Mouse (Mus musculus) midbrain, embryonic 14.5 days (tissue): Measurements from ENCODE around the gene Rai1. TPM values are rescaled to one million over a fixed set of nuclear protein-coding genes. Genes with fewer than 3 reads are reported as not detected.

Experiments used
- ATAC-seq: fragments of 200-750 bp; cut with Nextera tagmentation; 2 replicates; pipeline ENCODE4 v1.8.0; 2017; ENCODE audit warnings: moderate number of reproducible peaks, moderate library complexity; ENCODE audit not compliant: low FRiP score, low TSS enrichment
- DNase-seq: peaks from one replicate; pipeline ENCODE4 v3.0.0-alpha.2; 2015
- H3K27ac ChIP-seq: fragments of 300-500 bp; sonication (generic); replicated peaks from 2 replicates; pipeline ENCODE4 v1.5.1; 2014; ENCODE audit warnings: mild to moderate bottlenecking, low read depth, low read length, moderate library complexity
- H3K27me3 ChIP-seq: fragments of 300-500 bp; sonication (generic); 2 replicates; pipeline ENCODE4 v1.6.1; 2014; ENCODE audit warnings: low read length, control low read depth, mixed read lengths; ENCODE audit not compliant: control insufficient read depth, insufficient read depth
- H3K36me3 ChIP-seq: fragments of 300-500 bp; sonication (generic); 2 replicates; pipeline ENCODE4 v1.6.1; 2014; ENCODE audit warnings: low read length, control low read depth; ENCODE audit not compliant: control insufficient read depth, insufficient read depth
- H3K4me1 ChIP-seq: fragments of 300-500 bp; sonication (generic); 2 replicates; pipeline ENCODE4 v1.6.1; 2014; ENCODE audit warnings: mild to moderate bottlenecking, antibody characterized with exemption, low read length, control low read depth; ENCODE audit not compliant: control insufficient read depth, insufficient read depth
- H3K4me2 ChIP-seq: fragments of 300-500 bp; sonication (generic); 2 replicates; pipeline ENCODE4 v1.6.1; 2014; ENCODE audit warnings: mild to moderate bottlenecking, low read length, moderate library complexity
- H3K4me3 ChIP-seq: fragments of 300-500 bp; sonication (generic); replicated peaks from 2 replicates; pipeline ENCODE4 v1.5.1; 2014; ENCODE audit warnings: low read depth, low read length
- H3K9ac ChIP-seq: fragments of 300-500 bp; sonication (generic); replicated peaks from 2 replicates; pipeline ENCODE4 v1.6.1; 2014; ENCODE audit warnings: mild to moderate bottlenecking, low read length, moderate library complexity
- H3K9me3 ChIP-seq: fragments of 300-500 bp; sonication (generic); 2 replicates; pipeline ENCODE4 v1.6.1; 2016; ENCODE audit warnings: low read length, control low read depth, mixed read lengths; ENCODE audit not compliant: control insufficient read depth
- WGBS: fragments of 180-500 bp; shearing (Covaris S2); extraction: QIAGEN DNeasy Blood & Tissue Kit; methylation state at CpG from one replicate; pipeline ENCODE4 v1.1.7; 2014; 5-methylcytosine and 5-hydroxymethylcytosine counted together
- polyA plus RNA-seq: library from polyadenylated mRNA; unstranded; fragments of >200 nt; fragmentation: Nextera tagmentation; extraction: Ambion mirVana; gene quantifications from 2 replicates; pipeline ENCODE4 v1.2.1, GENCODE M21; 2014

Gene Rai1
- polyA plus RNA-seq: 37.7 and 39.9 TPM in 2 replicates

DNA sequence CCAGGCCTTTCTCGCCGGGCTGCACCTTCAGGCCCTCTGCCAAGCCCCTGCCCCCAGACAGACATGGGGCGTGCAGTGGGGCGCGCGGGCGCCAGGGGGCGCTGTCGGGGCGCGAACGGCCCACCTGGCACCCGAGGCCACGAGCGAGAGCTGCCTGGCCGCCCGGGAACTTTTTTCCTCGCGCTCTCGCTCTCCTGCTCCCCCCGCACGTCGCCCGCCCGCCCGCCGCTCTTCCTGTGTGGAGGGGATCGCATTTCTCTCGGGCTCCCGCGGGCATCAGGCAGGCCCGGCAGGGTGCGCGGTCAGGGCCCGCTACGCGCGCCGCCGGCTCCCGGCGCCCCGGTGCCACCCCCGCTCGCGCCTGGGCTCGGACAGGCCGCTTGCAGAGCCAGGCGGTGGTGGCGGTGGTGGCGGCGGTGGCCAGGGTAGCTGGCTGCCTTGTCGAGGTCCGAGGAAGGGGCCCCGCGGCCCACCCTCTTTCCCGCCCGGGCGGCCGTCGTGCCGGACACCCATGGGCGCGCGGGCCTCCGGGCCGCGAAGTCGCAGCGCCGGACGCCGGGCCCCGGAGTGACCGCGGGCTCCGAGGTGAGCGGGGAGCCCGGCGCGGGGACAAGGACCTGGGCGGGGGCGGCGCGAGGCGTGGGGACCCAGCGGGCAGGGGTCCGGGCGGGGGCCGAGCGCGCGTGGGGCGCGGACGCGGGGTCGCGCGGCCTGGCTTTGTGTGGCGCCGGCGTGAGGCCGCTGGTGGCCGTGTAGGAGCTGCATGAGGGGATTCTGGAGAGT is at the start of gene Rai1:
Rai1 (plus strand) TSS at position 204 of the 783 bp plus-strand sequence.
- Histone ChIP-seq H3K4me1 (peaks cover 34% of the 10 kb centered on the region), H3K9ac (peak within 1 kb of the TSS; percentile 99), H3K36me3 (no peaks in the 10 kb centered on the region), H3K9me3 (no peaks in the 10 kb centered on the region), H3K27ac (peak within 1 kb of the TSS; percentile 95), H3K27me3 (no peaks in the 10 kb centered on the region), H3K4me3 (peak within 1 kb of the TSS; percentile 95), H3K4me2 (peak within 1 kb of the TSS; percentile 87)
- DNase-seq (peak; percentile 94), ATAC-seq (peak; percentile 84)
- WGBS: under 1% methylated on average over 100 of the region's 105 CpGs

DNA sequence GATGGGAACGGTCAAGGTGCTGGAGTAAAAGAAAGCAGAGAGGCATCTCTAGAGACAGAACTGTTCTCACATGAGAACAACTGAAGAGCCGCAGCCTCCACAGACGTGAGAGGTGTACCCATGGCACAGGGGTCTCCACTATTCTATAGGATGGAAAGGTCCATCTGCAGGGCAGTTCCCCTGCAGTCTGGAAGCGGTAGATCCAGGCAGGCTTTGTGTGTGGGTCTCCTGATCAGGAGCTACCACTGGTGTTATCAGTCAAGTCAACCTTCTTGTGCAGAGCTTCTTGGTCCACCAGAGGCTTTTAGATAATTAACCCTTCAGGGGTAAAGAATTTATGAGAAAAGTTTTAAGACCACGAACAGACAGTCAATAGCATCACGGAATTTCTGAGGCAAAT is 48.3 kb upstream of the Rai1 start:
- no peak overlapping the region for H3K27ac ChIP-seq
- H3K9me3 ChIP-seq: no peaks in the 10 kb centered on the region
- H3K36me3 ChIP-seq: no peaks in the 10 kb centered on the region
- no peaks in the 10 kb centered on the region for H3K27me3 ChIP-seq
- 83% methylated on average over 6 of the region's 6 CpGs for WGBS
- H3K9ac ChIP-seq: no peak overlapping the region
- no peak for ATAC-seq
- H3K4me3 ChIP-seq: no peak overlapping the region
- no peaks in the 10 kb centered on the region for H3K4me1 ChIP-seq
- no peak for DNase-seq
- H3K4me2 ChIP-seq: no peak overlapping the region

DNA sequence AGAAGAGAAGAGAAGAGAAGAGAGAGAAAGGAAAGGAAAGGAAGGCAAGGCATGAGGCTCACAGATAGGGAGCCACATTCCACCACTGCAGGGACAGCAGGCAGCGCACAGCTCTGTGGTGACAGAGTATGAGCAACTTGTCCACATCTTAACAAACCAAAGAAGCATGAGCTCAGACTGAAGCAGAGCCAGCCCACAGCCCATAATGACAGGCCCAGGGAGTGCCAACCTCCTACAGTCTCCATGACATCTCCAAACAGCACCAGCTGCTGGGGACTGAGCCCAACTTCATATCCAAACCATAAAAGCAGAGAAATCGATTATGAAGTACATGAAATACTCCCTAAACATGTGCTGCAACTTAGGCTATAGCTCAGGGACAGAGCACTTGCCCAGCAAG is 46.8 kb upstream of the Rai1 start:
- Histone ChIP-seq H3K27ac (no peak overlapping the region), H3K4me3 (no peak overlapping the region), H3K4me2 (no peak overlapping the region), H3K4me1 (no peaks in the 10 kb centered on the region), H3K9me3 (no peaks in the 10 kb centered on the region), H3K27me3 (no peaks in the 10 kb centered on the region), H3K9ac (no peak overlapping the region), H3K36me3 (no peaks in the 10 kb centered on the region)
- ATAC-seq (no peak), DNase-seq (no peak)
- 71% methylated on average over 2 of the region's 2 CpGs for WGBS

DNA sequence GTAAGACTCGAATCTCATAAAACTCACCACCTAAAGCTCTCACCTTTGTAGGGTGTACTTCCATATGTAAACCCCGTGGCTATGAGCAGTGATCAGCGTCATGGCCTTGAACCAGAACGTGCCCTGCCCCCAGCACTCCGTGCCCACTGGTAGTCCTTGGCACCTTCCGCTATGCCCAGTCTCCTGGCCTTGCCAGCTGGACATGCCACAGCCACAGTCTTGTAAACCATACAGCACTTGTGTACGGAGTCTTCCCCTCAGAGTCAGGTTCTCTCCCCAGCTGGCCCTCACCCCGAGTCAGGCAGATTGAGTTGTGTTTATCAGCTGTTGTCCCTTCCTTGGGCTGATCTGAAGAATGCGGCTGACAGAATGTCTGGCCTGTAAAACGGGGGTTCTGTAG is 46.4 kb upstream of the Rai1 start:
- Histone ChIP-seq H3K27me3 (no peaks in the 10 kb centered on the region), H3K4me1 (no peaks in the 10 kb centered on the region), H3K4me3 (no peak overlapping the region), H3K36me3 (no peaks in the 10 kb centered on the region), H3K27ac (no peak overlapping the region), H3K9ac (no peak overlapping the region), H3K4me2 (no peak overlapping the region), H3K9me3 (no peaks in the 10 kb centered on the region)
- no peak for DNase-seq
- WGBS: 86% methylated on average over 10 of the region's 10 CpGs
- ATAC-seq: no peak

DNA sequence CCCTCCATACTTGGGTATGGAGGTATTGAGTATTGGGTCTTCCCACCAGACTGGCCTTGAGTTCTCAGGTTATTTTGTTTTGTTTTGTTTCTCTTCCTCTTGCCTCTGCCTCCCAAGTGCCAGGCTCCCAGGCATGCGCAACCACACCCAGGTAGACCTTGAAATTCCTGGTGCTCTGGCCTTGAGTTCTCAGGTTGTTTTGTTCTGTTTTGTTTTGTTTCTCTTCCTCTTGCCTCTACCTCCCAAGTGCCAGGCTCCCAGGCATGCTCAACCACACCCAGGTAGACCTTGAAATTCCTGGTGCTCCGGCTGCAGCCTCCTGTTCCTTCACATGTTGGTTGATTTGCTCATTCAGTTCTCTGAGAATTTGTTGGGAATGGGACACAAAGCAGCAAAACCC is 44.8 kb upstream of the Rai1 start:
- Histone ChIP-seq H3K4me3 (no peak overlapping the region), H3K4me1 (no peaks in the 10 kb centered on the region), H3K27ac (no peak overlapping the region), H3K4me2 (no peak overlapping the region), H3K27me3 (no peaks in the 10 kb centered on the region), H3K9ac (no peak overlapping the region), H3K36me3 (no peaks in the 10 kb centered on the region), H3K9me3 (no peaks in the 10 kb centered on the region)
- no peak for DNase-seq
- 92% methylated on average over 2 of the region's 2 CpGs for WGBS
- ATAC-seq: no peak

DNA sequence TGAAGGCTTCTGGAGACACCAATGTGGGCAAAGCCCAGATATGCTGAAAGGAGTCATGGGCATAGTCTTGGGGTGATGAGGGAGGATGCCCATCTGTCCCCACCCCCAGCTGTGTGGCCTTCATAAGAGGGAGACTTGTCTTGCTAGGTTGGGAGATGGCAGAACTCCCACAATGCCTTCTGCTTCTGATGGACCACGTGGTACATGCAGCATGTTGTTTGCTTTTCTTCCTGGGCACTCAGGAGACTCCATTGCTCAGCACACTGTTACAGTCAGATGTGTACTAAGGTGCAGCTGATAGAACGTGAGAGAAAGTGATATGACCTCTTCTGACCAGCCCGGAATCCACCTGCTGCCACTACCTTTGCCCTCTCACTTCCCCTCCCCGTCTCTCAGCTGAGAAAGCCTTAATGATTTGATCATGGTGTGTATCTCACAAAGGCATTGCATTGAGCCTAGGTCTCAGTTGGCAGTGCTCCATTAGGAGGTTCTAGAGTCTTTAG is 43.3 kb upstream of the Rai1 start:
- 79% methylated on average over 4 of the region's 4 CpGs for WGBS
- no peaks in the 10 kb centered on the region for H3K27me3 ChIP-seq

DNA sequence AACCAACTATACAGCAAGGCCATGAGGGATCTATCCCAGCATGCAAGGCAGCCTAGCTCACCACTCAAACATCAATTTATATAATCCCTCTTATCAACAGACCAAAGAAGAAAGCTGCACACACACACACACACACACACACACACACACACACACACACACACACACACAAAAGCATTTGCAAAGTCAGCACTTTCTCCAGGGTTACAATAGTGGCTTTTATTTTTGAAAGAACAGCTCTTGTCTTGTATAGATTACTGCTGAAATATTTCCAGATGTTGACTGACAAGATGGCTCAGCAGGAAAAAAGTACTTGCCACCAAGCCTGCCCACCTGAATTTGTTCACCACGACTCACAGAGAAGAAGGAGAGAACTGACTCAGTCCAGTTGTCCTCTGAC is 39.5 kb upstream of the Rai1 start:
- Histone ChIP-seq H3K4me2 (no peak overlapping the region), H3K36me3 (no peaks in the 10 kb centered on the region), H3K4me1 (no peaks in the 10 kb centered on the region), H3K9me3 (no peaks in the 10 kb centered on the region), H3K27me3 (no peaks in the 10 kb centered on the region), H3K9ac (no peak overlapping the region), H3K4me3 (no peak overlapping the region), H3K27ac (no peak overlapping the region)
- WGBS: 74% methylated on average over 1 of the region's 1 CpGs
- DNase-seq (no peak), ATAC-seq (no peak)

More for the DNA sequence above, 43.3 kb upstream of the Rai1 start:
- no peak for ATAC-seq
- no peak overlapping the region for H3K9ac ChIP-seq
- no peaks in the 10 kb centered on the region for H3K36me3 ChIP-seq
- DNase-seq: no peak
- H3K4me1 ChIP-seq: no peaks in the 10 kb centered on the region
- H3K9me3 ChIP-seq: no peaks in the 10 kb centered on the region
- H3K4me3 ChIP-seq: no peak overlapping the region
- no peak overlapping the region for H3K27ac ChIP-seq
- no peak overlapping the region for H3K4me2 ChIP-seq

DNA sequence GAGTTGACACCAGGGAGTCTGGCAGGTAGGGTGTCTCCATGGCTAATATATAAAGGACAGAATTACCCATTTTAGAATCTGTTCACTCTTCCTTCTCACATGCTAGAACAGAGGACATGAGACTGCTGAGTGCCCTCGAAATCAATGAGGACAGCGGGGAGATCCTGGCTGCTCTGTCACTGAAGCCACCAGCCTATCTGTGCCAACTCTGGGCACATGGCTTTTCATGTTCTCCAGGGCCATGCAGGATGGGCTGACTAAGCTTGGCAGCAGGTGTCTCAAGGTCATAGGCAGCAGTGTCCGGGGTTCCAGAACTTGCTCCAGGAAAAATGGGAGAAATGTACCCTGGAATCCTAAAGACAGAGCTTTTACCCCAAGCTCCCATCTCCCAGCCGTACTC is 37.2 kb upstream of the Rai1 start:
- ATAC-seq: no peak
- Histone ChIP-seq H3K9me3 (no peaks in the 10 kb centered on the region), H3K36me3 (no peaks in the 10 kb centered on the region), H3K4me1 (no peaks in the 10 kb centered on the region), H3K4me2 (no peak overlapping the region), H3K9ac (no peak overlapping the region), H3K4me3 (no peak overlapping the region), H3K27me3 (no peaks in the 10 kb centered on the region), H3K27ac (no peak overlapping the region)
- DNase-seq: no peak
- WGBS: 93% methylated on average over 4 of the region's 4 CpGs

DNA sequence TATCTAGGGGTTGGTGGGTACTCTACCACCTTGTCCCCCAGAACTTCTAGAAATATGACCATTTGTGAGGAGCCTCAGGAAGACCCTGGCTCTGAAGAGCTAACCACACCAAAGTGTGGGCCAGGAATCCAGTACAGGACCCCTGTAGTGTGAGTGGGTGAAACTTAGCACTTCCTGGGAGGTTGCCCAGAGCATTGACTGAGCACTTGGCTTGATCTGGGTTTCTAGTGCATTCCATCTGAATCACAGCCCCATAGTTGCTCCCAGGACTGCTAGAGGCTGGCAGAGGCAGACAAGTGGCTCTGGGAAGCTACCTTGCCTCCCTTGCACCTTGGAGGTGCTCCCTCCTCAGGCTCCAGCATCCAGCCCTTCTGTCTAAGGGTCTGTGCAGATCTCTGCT is 36.2 kb upstream of the Rai1 start:
- no peak for DNase-seq
- H3K4me2 ChIP-seq: no peak overlapping the region
- no peaks in the 10 kb centered on the region for H3K36me3 ChIP-seq
- no peak overlapping the region for H3K4me3 ChIP-seq
- no peaks in the 10 kb centered on the region for H3K4me1 ChIP-seq
- no peaks in the 10 kb centered on the region for H3K27me3 ChIP-seq
- no peak for ATAC-seq
- H3K9me3 ChIP-seq: no peaks in the 10 kb centered on the region
- no peak overlapping the region for H3K9ac ChIP-seq
- no peak overlapping the region for H3K27ac ChIP-seq
